Mouse (Mus musculus) midbrain, embryonic 14.5 days (tissue): ENCODE data around the gene Wrb. TPM values are rescaled to one million over a fixed set of nuclear protein-coding genes. Genes with fewer than 3 reads are reported as not detected.

ENCODE experiments used
- ATAC-seq: fragments of 200-750 bp; cut with Nextera tagmentation; 2 replicates; pipeline ENCODE4 v1.8.0; 2017; ENCODE audit warnings: moderate number of reproducible peaks, moderate library complexity; ENCODE audit not compliant: low FRiP score, low TSS enrichment
- DNase-seq: peaks from one replicate; pipeline ENCODE4 v3.0.0-alpha.2; 2015
- H3K27ac ChIP-seq: fragments of 300-500 bp; sonication (generic); replicated peaks from 2 replicates; pipeline ENCODE4 v1.5.1; 2014; ENCODE audit warnings: mild to moderate bottlenecking, low read depth, low read length, moderate library complexity
- H3K27me3 ChIP-seq: fragments of 300-500 bp; sonication (generic); 2 replicates; pipeline ENCODE4 v1.6.1; 2014; ENCODE audit warnings: low read length, control low read depth, mixed read lengths; ENCODE audit not compliant: control insufficient read depth, insufficient read depth
- H3K36me3 ChIP-seq: fragments of 300-500 bp; sonication (generic); 2 replicates; pipeline ENCODE4 v1.6.1; 2014; ENCODE audit warnings: low read length, control low read depth; ENCODE audit not compliant: control insufficient read depth, insufficient read depth
- H3K4me1 ChIP-seq: fragments of 300-500 bp; sonication (generic); 2 replicates; pipeline ENCODE4 v1.6.1; 2014; ENCODE audit warnings: mild to moderate bottlenecking, antibody characterized with exemption, low read length, control low read depth; ENCODE audit not compliant: control insufficient read depth, insufficient read depth
- H3K4me2 ChIP-seq: fragments of 300-500 bp; sonication (generic); 2 replicates; pipeline ENCODE4 v1.6.1; 2014; ENCODE audit warnings: mild to moderate bottlenecking, low read length, moderate library complexity
- H3K4me3 ChIP-seq: fragments of 300-500 bp; sonication (generic); replicated peaks from 2 replicates; pipeline ENCODE4 v1.5.1; 2014; ENCODE audit warnings: low read depth, low read length
- H3K9ac ChIP-seq: fragments of 300-500 bp; sonication (generic); replicated peaks from 2 replicates; pipeline ENCODE4 v1.6.1; 2014; ENCODE audit warnings: mild to moderate bottlenecking, low read length, moderate library complexity
- H3K9me3 ChIP-seq: fragments of 300-500 bp; sonication (generic); 2 replicates; pipeline ENCODE4 v1.6.1; 2016; ENCODE audit warnings: low read length, control low read depth, mixed read lengths; ENCODE audit not compliant: control insufficient read depth
- WGBS: fragments of 180-500 bp; shearing (Covaris S2); extraction: QIAGEN DNeasy Blood & Tissue Kit; methylation state at CpG from one replicate; pipeline ENCODE4 v1.1.7; 2014; 5-methylcytosine and 5-hydroxymethylcytosine counted together
- polyA plus RNA-seq: library from polyadenylated mRNA; unstranded; fragments of >200 nt; fragmentation: Nextera tagmentation; extraction: Ambion mirVana; gene quantifications from 2 replicates; pipeline ENCODE4 v1.2.1, GENCODE M21; 2014

Wrb gene
- polyA plus RNA-seq, 1 experiment from 2014 or later, result 232 TPM

- peaks cover 7% of the 10 kb centered on the region; the same call in 1 of the 2 replicates for H3K36me3 ChIP-seq
- H3K27me3 ChIP-seq, result no peaks in the 10 kb centered on the region
- ATAC-seq (no peak), DNase-seq (no peak)
- no peak overlapping the region for H3K4me3 ChIP-seq
- H3K9me3 ChIP-seq, result no peaks in the 10 kb centered on the region
- no peak overlapping the region for H3K4me2 ChIP-seq
- 95% methylated on average over 1 of the region's 1 CpGs for WGBS
- no peak overlapping the region for H3K27ac ChIP-seq
- no peak overlapping the region for H3K9ac ChIP-seq
- H3K4me1 ChIP-seq, result peaks cover 8% of the 10 kb centered on the region; the same call in 1 of the 2 replicates
These were observed 15.7 kb downstream of the Wrb start for GRCm38 (mm10) chr16:96160927-96161326.

- no peak overlapping the region for H3K27ac ChIP-seq
- no peak for DNase-seq
These were observed 16.1 kb downstream of the Wrb start for GRCm38 (mm10) chr16:96161336-96161735.

GRCm38 (mm10) chr16:96165723-96166264, 20.6 kb downstream of the Wrb start:
- Histone ChIP-seq H3K4me1 (no peaks in the 10 kb centered on the region), H3K27ac (no peak overlapping the region), H3K9me3 (no peaks in the 10 kb centered on the region), H3K36me3 (no peaks in the 10 kb centered on the region), H3K4me3 (no peak overlapping the region), H3K9ac (no peak overlapping the region), H3K4me2 (no peak overlapping the region), H3K27me3 (no peaks in the 10 kb centered on the region)
- ATAC-seq, result no peak
- no peak for DNase-seq
- WGBS, result 81% methylated on average over 4 of the region's 4 CpGs

More at GRCm38 (mm10) chr16:96161336-96161735, 16.1 kb downstream of the Wrb start:
- H3K36me3 ChIP-seq, result 0 out of 2 replicates have a peak, but pooled peaks cover 3% of the 10 kb centered on the region
- 91% methylated on average over 4 of the region's 4 CpGs for WGBS
- H3K4me2 ChIP-seq, result no peak overlapping the region
- H3K9ac ChIP-seq, result no peak overlapping the region
- H3K4me1 ChIP-seq, result peaks cover 8% of the 10 kb centered on the region; the same call in 1 of the 2 replicates
- no peaks in the 10 kb centered on the region for H3K27me3 ChIP-seq
- no peaks in the 10 kb centered on the region for H3K9me3 ChIP-seq
- H3K4me3 ChIP-seq, result no peak overlapping the region
- ATAC-seq, result no peak

- H3K27ac ChIP-seq, result no peak overlapping the region
- WGBS, result 93% methylated on average over 4 of the region's 4 CpGs
- no peaks in the 10 kb centered on the region for H3K4me1 ChIP-seq
- no peaks in the 10 kb centered on the region for H3K36me3 ChIP-seq
- DNase-seq (no peak), ATAC-seq (no peak)
- H3K9me3 ChIP-seq, result no peaks in the 10 kb centered on the region
- no peak overlapping the region for H3K4me2 ChIP-seq
- H3K9ac ChIP-seq, result no peak overlapping the region
- no peaks in the 10 kb centered on the region for H3K27me3 ChIP-seq
- no peak overlapping the region for H3K4me3 ChIP-seq
These were observed 23.6 kb downstream of the Wrb start for GRCm38 (mm10) chr16:96168837-96169236.

- DNase-seq (no peak), ATAC-seq (no peak)
- Histone ChIP-seq H3K27ac (no peak overlapping the region), H3K4me1 (no peaks in the 10 kb centered on the region; the same call in 1 of the 2 replicates), H3K9ac (no peak overlapping the region), H3K4me2 (no peak overlapping the region), H3K4me3 (no peak overlapping the region), H3K36me3 (no peaks in the 10 kb centered on the region), H3K27me3 (no peaks in the 10 kb centered on the region), H3K9me3 (no peaks in the 10 kb centered on the region)
- WGBS, result 78% methylated on average over 8 of the region's 8 CpGs
These were observed 28.4 kb downstream of the Wrb start for GRCm38 (mm10) chr16:96173648-96174047.

GRCm38 (mm10) chr16:96175399-96175798, 30.2 kb downstream of the Wrb start:
- Histone ChIP-seq H3K4me1 (no peaks in the 10 kb centered on the region; the same call in 1 of the 2 replicates), H3K4me3 (no peak overlapping the region), H3K9ac (no peak overlapping the region), H3K9me3 (no peaks in the 10 kb centered on the region; the same call in 1 of the 2 replicates), H3K27me3 (no peaks in the 10 kb centered on the region), H3K36me3 (no peaks in the 10 kb centered on the region), H3K27ac (no peak overlapping the region), H3K4me2 (no peak overlapping the region)
- ATAC-seq, result no peak
- 51% methylated on average over 2 of the region's 2 CpGs for WGBS
- no peak for DNase-seq

- Histone ChIP-seq H3K36me3 (no peaks in the 10 kb centered on the region), H3K9ac (no peak overlapping the region), H3K4me2 (no peak overlapping the region), H3K27me3 (no peaks in the 10 kb centered on the region), H3K9me3 (no peaks in the 10 kb centered on the region; the same call in 1 of the 2 replicates), H3K27ac (no peak overlapping the region), H3K4me1 (no peaks in the 10 kb centered on the region; the same call in 1 of the 2 replicates), H3K4me3 (no peak overlapping the region)
- ATAC-seq (no peak), DNase-seq (no peak)
These were observed 33.9 kb downstream of the Wrb start for GRCm38 (mm10) chr16:96179156-96179555.

- Histone ChIP-seq H3K4me2 (no peak overlapping the region), H3K9me3 (no peaks in the 10 kb centered on the region; the same call in 1 of the 2 replicates)
These were observed 42.4 kb downstream of the Wrb start for GRCm38 (mm10) chr16:96187619-96188018.

More at GRCm38 (mm10) chr16:96187619-96188018, 42.4 kb downstream of the Wrb start:
- no peak overlapping the region for H3K9ac ChIP-seq
- ATAC-seq (no peak), DNase-seq (no peak)
- no peaks in the 10 kb centered on the region for H3K36me3 ChIP-seq
- 88% methylated on average over 5 of the region's 5 CpGs for WGBS
- no peaks in the 10 kb centered on the region for H3K27me3 ChIP-seq
- no peak overlapping the region for H3K27ac ChIP-seq
- H3K4me3 ChIP-seq, result no peak overlapping the region
- H3K4me1 ChIP-seq, result peaks cover 4% of the 10 kb centered on the region; the same call in 1 of the 2 replicates
